Mouse (Mus musculus): Measurements from ENCODE around the gene Impdh1. TPM values are rescaled to one million over a fixed set of nuclear protein-coding genes. Genes with fewer than 3 reads are reported as not detected.
"Not testable (repeated sequence)": the region's sequence is repeated elsewhere in the genome, so short reads cannot be mapped to it uniquely, and the experiment has no call there.

Gene Impdh1
- polyA plus RNA-seq, 1 experiment = 52.9 TPM

DNA sequence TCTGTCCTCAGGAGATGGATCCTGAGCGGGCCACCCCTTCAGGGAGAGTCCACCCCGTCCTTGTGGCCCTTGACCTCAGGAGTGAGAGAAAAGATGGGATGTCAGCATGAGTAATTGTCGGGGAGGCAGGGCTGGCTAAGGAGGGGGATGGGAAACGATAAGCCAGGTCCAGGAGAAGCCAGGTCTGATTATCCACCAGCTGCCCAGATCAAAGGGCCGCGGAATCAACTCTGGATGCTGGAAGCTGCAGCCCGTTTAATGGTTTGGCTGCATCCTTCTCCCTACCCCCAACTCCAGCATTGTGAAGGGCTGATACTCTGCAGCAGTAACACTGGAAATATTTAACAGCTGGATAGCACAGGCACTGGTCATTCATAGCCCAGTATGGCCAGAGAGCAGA lies 41.8 kb downstream of the Impdh1 start:
- DNase-seq = peak in 1 of 2 experiments; percentile 4
- TF ChIP-seq POLR2A (IDR thresholded peaks at IDR 0.05; ENCODE audit: borderline replicate concordance, insufficient read depth, low read length) (no peak), CTCF (IDR thresholded peaks at IDR 0.05; ENCODE audit: borderline replicate concordance, insufficient read depth, low read depth, low read length) (no peak)
- 52% methylated on average over 7 of the region's 7 CpGs for WGBS
- no peaks in the 10 kb centered on the region for H3K27me3 ChIP-seq (ENCODE audit: control insufficient read depth, insufficient read depth, low read length)
- H3K27ac ChIP-seq (ENCODE audit: insufficient read depth, low read length) = no peak overlapping the region
- H3K4me1 ChIP-seq (ENCODE audit: control insufficient read depth, insufficient read depth, low read length) = no peaks in the 10 kb centered on the region
- H3K4me3 ChIP-seq (replicated peaks; ENCODE audit: insufficient read depth, low read depth, low read length) = no peak overlapping the region

DNA sequence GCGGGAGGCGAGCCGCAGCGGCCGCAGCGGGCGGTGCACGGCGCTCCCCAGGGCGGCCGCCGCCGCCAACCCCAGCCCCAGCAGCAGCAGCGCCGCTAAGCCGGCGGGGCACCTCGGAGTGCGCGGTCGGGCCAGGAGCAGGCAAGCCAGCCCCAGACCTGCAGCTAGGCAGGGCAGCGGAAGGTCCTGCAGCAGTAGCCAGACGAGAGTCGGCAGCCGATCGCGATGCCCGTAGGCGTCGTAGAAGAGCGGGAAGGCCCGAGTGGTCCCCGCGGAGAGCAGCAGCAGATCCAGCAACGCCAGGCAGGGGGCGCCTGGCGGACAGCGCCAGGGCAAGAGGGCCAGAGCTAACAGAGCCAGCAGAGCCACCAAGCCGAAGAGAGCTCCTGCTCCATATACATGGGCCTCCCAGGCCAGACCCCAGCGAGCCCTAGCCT lies 45.2 kb downstream of the Impdh1 start:
- H3K27ac ChIP-seq (ENCODE audit: insufficient read depth, low read length) = no peak overlapping the region

DNA sequence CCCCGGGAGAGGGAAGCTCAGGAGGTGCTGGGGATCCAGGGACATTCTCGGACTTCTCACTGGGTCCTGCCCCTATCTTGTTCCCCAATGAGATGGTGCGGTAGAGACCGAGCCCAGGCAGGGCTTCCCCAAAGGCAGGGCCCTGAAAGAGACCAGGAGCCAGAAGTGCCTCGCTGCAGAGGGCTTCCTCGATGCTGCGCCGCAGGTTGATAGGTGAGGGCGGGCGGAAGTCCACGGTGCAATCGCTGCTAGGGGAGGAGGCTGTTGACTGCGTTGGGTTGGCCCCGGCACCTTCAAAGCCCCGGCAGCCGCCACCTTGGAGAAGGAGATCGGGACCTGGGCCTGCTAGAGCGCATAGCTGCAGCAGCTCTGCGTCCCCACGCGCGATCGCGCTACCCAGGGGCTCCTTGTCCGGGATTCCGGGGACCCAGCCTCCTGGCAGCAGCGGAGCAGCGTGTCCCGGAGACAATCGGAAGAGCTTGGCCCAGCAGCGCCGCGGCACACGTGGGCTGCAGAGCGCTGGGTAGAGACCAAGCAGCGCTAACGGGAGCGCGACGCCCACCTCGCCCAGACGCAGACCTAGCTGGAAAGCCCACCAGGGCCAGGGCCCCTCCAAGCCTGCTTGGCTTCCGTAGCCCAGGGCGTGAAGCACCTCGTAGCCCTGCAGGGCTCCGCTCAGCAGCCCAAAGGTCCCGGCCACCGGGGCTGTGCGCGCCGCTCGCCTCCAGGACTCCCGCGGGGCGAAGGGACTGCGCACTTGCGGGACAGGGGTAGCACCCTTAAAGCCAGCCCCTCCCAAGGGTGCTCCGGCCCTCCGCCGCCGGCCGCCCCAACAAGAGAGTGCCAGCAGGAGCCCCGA lies 45.9 kb downstream of the Impdh1 start:
- H3K4me1 ChIP-seq (ENCODE audit: control insufficient read depth, insufficient read depth, low read length) = no peaks in the 10 kb centered on the region
- no peak overlapping the region for H3K27ac ChIP-seq (ENCODE audit: insufficient read depth, low read length)
- H3K4me3 ChIP-seq (replicated peaks; ENCODE audit: insufficient read depth, low read depth, low read length) = peak overlapping the region; percentile 43
- peak; percentile 25 to 62 for DNase-seq
- no peak for TF ChIP-seq POLR2A (IDR thresholded peaks at IDR 0.05; ENCODE audit: borderline replicate concordance, insufficient read depth, low read length)
- no peak for TF ChIP-seq CTCF (IDR thresholded peaks at IDR 0.05; ENCODE audit: borderline replicate concordance, insufficient read depth, low read depth, low read length)
- H3K27me3 ChIP-seq (ENCODE audit: control insufficient read depth, insufficient read depth, low read length) = no peaks in the 10 kb centered on the region
- WGBS = 2% methylated on average over 58 of the region's 63 CpGs

More for the DNA sequence above, 45.2 kb downstream of the Impdh1 start:
- Histone ChIP-seq H3K4me3 (replicated peaks; ENCODE audit: insufficient read depth, low read depth, low read length) (peak overlapping the region; percentile 43), H3K4me1 (ENCODE audit: control insufficient read depth, insufficient read depth, low read length) (no peaks in the 10 kb centered on the region), H3K27me3 (ENCODE audit: control insufficient read depth, insufficient read depth, low read length) (no peaks in the 10 kb centered on the region)
- peak; percentile 71 to 80 for DNase-seq
- TF ChIP-seq POLR2A (IDR thresholded peaks at IDR 0.05; ENCODE audit: borderline replicate concordance, insufficient read depth, low read length) (no peak), CTCF (IDR thresholded peaks at IDR 0.05; ENCODE audit: borderline replicate concordance, insufficient read depth, low read depth, low read length) (peak; percentile 67)
- under 1% methylated on average over 39 of the region's 40 CpGs for WGBS

DNA sequence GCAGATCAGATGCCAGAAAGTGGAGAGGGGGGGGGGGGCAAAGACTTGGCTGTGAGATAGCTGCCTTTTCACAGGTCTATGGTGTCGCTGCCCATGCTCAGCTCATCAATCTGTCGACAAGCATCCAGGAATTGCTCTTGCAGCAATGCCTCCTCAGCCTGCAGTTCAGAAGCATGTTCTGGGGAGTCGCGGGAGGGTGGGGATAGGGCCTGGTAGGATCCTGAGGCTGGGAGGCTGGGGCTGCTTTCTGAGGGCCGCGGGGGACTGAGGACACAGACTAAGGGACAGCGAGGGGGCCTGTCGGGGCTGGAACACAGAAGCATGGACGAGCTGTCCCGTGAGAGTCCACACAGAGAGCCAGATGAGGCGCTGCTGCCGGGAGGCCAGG lies 46.5 kb downstream of the Impdh1 start:
- H3K4me1 ChIP-seq (ENCODE audit: control insufficient read depth, insufficient read depth, low read length) = no peaks in the 10 kb centered on the region
- no peak overlapping the region for H3K27ac ChIP-seq (ENCODE audit: insufficient read depth, low read length)
- TF ChIP-seq CTCF (IDR thresholded peaks at IDR 0.05; ENCODE audit: borderline replicate concordance, insufficient read depth, low read depth, low read length) (no peak), POLR2A (IDR thresholded peaks at IDR 0.05; ENCODE audit: borderline replicate concordance, insufficient read depth, low read length) (no peak)
- no peak for DNase-seq
- 36% methylated on average over 12 of the region's 12 CpGs for WGBS
- no peaks in the 10 kb centered on the region for H3K27me3 ChIP-seq (ENCODE audit: control insufficient read depth, insufficient read depth, low read length)
- H3K4me3 ChIP-seq (replicated peaks; ENCODE audit: insufficient read depth, low read depth, low read length) = no peak overlapping the region

DNA sequence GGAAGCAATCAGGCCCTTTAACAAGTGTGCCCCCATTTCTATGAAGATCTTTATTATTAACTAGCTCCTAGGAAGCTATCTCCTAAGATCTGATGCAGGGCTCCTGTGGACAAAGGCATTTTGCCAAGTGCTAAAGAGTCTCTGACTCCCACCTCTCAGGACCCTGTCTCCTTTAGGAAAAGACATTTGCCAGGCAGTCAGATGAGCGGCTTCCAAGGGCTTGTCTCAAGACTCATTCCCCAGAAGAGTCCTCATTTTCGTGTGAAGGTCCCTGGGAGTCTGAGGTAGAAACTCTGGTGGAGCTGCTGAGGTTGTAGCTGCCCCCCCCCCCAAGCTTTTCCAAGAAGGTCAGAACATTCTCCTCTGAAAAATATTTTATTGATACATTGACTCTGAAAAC lies 47.3 kb downstream of the Impdh1 start:
- Histone ChIP-seq H3K27me3 (ENCODE audit: control insufficient read depth, insufficient read depth, low read length) (no peaks in the 10 kb centered on the region), H3K4me1 (ENCODE audit: control insufficient read depth, insufficient read depth, low read length) (no peaks in the 10 kb centered on the region), H3K27ac (ENCODE audit: insufficient read depth, low read length) (no peak overlapping the region), H3K4me3 (replicated peaks; ENCODE audit: insufficient read depth, low read depth, low read length) (no peak overlapping the region)
- 68% methylated on average over 2 of the region's 2 CpGs for WGBS
- TF ChIP-seq CTCF (IDR thresholded peaks at IDR 0.05; ENCODE audit: borderline replicate concordance, insufficient read depth, low read depth, low read length) (no peak), POLR2A (IDR thresholded peaks at IDR 0.05; ENCODE audit: borderline replicate concordance, insufficient read depth, low read length) (no peak)
- DNase-seq = no peak

DNA sequence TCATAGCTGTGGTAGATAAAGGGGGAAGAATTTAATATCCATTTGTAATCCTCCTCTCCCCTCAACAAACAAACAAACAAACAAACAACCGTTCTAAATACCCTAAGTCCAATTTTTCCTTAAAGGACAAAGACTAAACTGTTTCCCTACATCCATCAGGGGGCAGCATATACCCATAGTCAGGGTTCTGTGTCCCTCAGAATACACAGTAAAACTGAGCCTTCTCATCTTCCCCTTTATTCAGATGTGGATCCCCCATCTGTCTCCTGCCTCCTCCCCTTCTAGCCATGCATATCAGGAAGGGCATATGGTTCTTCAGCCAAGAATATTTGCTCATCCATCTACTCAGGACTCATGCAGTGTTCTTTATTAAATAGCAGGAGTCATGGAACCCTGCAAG lies 50.0 kb downstream of the Impdh1 start:
- Histone ChIP-seq H3K4me3 (replicated peaks; ENCODE audit: insufficient read depth, low read depth, low read length) (no peak overlapping the region), H3K27me3 (ENCODE audit: control insufficient read depth, insufficient read depth, low read length) (no peaks in the 10 kb centered on the region), H3K27ac (ENCODE audit: insufficient read depth, low read length) (no peak overlapping the region), H3K4me1 (ENCODE audit: control insufficient read depth, insufficient read depth, low read length) (no peaks in the 10 kb centered on the region)
- 0% methylated on average over 1 of the region's 1 CpGs for WGBS
- TF ChIP-seq POLR2A (IDR thresholded peaks at IDR 0.05; ENCODE audit: borderline replicate concordance, insufficient read depth, low read length) (no peak), CTCF (IDR thresholded peaks at IDR 0.05; ENCODE audit: borderline replicate concordance, insufficient read depth, low read depth, low read length) (peak; percentile 56; the same call in 1 of the 2 replicates)
- DNase-seq = peak in 1 of 2 experiments; percentile 63

DNA sequence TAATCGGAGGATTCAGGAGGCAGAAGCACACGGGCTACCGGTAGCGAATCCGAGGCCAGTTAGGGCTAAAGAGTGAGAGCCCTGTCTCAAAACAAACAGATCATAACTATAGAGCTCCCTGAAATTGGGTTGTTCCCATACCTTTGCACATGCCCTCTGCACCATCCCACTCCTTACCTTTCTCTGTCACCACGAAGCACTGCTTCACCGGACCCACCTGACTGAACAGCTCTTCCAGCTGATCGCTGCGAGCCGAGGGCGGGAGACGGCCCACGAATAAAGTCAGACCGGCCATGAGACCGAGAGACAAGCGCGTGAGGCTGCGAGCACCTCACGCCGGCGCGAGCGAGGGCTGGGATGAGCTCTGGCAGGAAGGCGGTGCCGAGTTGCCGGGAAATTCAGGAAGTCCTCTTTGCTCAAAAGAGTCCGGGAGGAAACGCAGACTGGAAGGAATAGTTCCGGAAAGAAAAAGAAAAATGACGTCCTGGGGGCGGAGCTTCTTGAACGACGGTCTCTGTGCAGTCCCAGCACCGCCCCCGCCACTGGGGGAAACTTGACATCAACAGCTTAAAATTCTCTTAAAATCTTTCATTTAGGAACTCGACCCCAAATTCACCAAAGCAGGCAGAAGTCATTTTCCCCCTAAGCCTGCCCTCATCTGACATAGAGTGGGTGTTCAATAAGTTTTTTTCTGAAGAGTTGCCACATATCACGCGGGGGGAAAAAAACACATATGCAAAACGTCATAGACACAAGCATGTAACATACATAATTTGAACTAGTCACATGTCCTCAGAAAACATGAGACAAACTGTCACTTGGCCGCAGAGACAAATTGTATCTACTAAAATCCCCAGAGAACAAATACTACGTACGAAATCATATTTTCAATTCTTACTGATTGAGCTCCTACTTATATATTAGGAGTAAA lies 51.6 kb downstream of the Impdh1 start, which contains the start of gene Rbm28:
TSS of gene Rbm28 (minus strand) at position 693 of the 931 bp plus-strand sequence.
- Histone ChIP-seq H3K27me3 (ENCODE audit: control insufficient read depth, insufficient read depth, low read length) (no peaks in the 10 kb centered on the region), H3K27ac (ENCODE audit: insufficient read depth, low read length) (no peak within 1 kb of the TSS), H3K4me3 (replicated peaks; ENCODE audit: insufficient read depth, low read depth, low read length) (peak within 1 kb of the TSS; percentile 94), H3K4me1 (ENCODE audit: control insufficient read depth, insufficient read depth, low read length) (no peaks in the 10 kb centered on the region)
- DNase-seq = peak; percentile 85 to 90
- 7% methylated on average over 42 of the region's 42 CpGs for WGBS
- TF ChIP-seq CTCF (IDR thresholded peaks at IDR 0.05; ENCODE audit: borderline replicate concordance, insufficient read depth, low read depth, low read length) (no peak), POLR2A (IDR thresholded peaks at IDR 0.05; ENCODE audit: borderline replicate concordance, insufficient read depth, low read length) (peak; percentile 95)

DNA sequence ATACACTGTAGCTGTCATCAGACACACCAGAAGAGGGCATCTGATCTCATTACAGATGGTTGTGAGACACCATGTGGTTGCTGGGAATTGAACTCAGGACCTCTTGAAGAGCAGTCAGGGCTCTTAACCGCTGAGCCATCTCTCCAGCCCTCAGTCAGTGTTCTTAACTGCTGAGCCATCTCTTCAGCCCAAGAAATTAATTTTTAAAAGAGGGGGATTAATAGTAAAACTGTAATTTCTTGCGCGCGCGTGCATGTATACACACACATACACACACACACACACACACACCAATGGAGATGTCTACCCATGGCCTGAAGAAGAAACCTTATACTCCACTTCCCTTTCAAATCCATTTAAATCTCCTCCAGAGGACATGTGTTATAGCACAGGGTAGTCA lies 54.9 kb downstream of the Impdh1 start:
- H3K4me3 ChIP-seq (replicated peaks; ENCODE audit: insufficient read depth, low read depth, low read length); H3K4me1 ChIP-seq (ENCODE audit: control insufficient read depth, insufficient read depth, low read length); H3K27ac ChIP-seq (ENCODE audit: insufficient read depth, low read length); DNase-seq; H3K27me3 ChIP-seq (ENCODE audit: control insufficient read depth, insufficient read depth, low read length): not testable (repeated sequence)
- 98% methylated on average over 5 of the region's 5 CpGs for WGBS
